Mouse (Mus musculus) embryonic facial prominence, embryonic 10.5 days (tissue): ENCODE results near the gene Gm4858. TPM values are rescaled to one million over a fixed set of nuclear protein-coding genes. Genes with fewer than 3 reads are reported as not detected.
A peak's percentile ranks its signal among the peaks of the same experiment; 100 is the strongest.
"Not testable (repeated sequence)": the region's sequence is repeated elsewhere in the genome, so short reads cannot be mapped to it uniquely, and the experiment has no call there.

Experiments used
- DNase-seq: peaks from one replicate; pipeline ENCODE4 v3.0.0-alpha.2; 2017; ENCODE audit warnings: low spot score
- H3K27ac ChIP-seq: fragments of 300-500 bp; sonication (generic); replicated peaks from 2 replicates; pipeline ENCODE4 v1.5.1; 2016; ENCODE audit warnings: mild to moderate bottlenecking
- H3K27me3 ChIP-seq: fragments of 300-500 bp; sonication (generic); replicated peaks from 2 replicates; pipeline ENCODE4 v1.6.1; 2016; ENCODE audit warnings: low read depth, mild to moderate bottlenecking; ENCODE audit not compliant: poor library complexity, severe bottlenecking
- H3K36me3 ChIP-seq: fragments of 300-500 bp; sonication (generic); replicated peaks from 2 replicates; pipeline ENCODE4 v1.6.1; 2016; ENCODE audit warnings: mild to moderate bottlenecking, moderate library complexity
- H3K4me1 ChIP-seq: fragments of 300-500 bp; sonication (generic); 2 replicates; pipeline ENCODE4 v1.6.1; 2016
- H3K4me3 ChIP-seq: fragments of 300-500 bp; sonication (generic); 2 replicates; pipeline ENCODE4 v1.5.1; 2016; ENCODE audit warnings: mild to moderate bottlenecking, moderate library complexity
- H3K9me3 ChIP-seq: fragments of 300-500 bp; sonication (generic); 2 replicates; pipeline ENCODE4 v1.6.1; 2016; ENCODE audit warnings: mild to moderate bottlenecking
- WGBS: fragments of 180-500 bp; shearing (Covaris S2); methylation state at CpG from one replicate; pipeline ENCODE4 v1.1.7; 2016; 5-methylcytosine and 5-hydroxymethylcytosine counted together
- polyA plus RNA-seq: library from polyadenylated mRNA; unstranded; fragments of >200 nt; fragmentation: Nextera tagmentation; extraction: Ambion mirVana; gene quantifications from 2 replicates; pipeline ENCODE4 v1.2.1, GENCODE M21; 2016

The Gm4858 gene
- not detected in 2 replicates for polyA plus RNA-seq

DNA sequence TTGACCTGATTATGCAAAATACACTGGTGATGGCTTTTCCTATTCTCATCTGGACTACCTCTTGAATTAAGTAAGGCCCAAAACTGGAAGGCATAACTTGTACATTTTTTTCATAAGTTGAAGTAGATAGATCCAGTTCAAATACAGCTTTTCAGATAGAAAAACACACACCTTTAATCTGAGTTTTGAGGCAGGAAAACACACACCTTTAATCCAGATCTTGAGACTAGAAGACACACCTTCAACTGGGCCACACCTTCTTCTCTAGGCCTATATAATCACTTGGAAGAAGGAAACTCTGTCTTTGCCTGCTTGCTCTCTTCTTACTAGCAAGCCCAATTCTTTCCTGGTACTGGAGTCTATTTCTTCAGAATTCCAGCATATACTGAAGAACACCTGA, at the start of gene Gm4858:
Gene Gm4858 (plus strand): TSS at position 301 of the 400 bp plus-strand sequence.
- H3K4me3 ChIP-seq, H3K4me1 ChIP-seq, H3K36me3 ChIP-seq, H3K27me3 ChIP-seq, H3K27ac ChIP-seq, H3K9me3 ChIP-seq, DNase-seq: not testable (repeated sequence)

GRCm38 (mm10) chr3:93018960-93019359, 49.7 kb upstream of the Gm4858 start, which contains the start of gene Lce1m:
Gene Lce1m (minus strand): TSS chr3:93019060.
- Histone ChIP-seq H3K4me3 (no peak within 1 kb of the TSS), H3K36me3 (no peaks in the 10 kb centered on the region), H3K27ac (no peak within 1 kb of the TSS), H3K9me3 (no peaks in the 10 kb centered on the region), H3K27me3 (peaks cover 14% of the 10 kb centered on the region), H3K4me1 (peaks cover 11% of the 10 kb centered on the region)
- DNase-seq = no peak
- 81% methylated on average over 2 of the region's 2 CpGs for WGBS

DNA sequence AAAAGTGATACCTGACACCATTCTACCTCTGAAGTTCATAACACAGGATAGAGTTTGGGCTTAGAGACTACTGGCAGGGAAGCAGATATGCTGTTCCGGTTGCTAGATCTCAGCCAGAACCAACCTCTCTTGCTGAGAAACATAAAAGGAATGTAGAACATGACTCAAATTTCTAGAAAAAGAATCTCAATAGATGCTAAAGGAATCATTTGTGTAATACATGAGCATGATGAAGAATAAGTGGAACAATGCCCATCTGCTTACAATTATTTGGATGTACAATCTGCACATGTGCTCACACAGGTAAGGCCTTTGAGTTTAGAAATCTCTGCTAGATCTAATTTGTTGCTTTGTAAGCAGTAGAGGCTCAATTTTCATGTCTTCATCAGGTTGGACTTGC, 47.5 kb upstream of the Gm4858 start:
- Histone ChIP-seq H3K4me1 (no peaks in the 10 kb centered on the region), H3K27ac (no peak overlapping the region), H3K27me3 (peaks cover 5% of the 10 kb centered on the region; the same call in 1 of the 2 replicates), H3K36me3 (no peaks in the 10 kb centered on the region), H3K4me3 (no peak overlapping the region), H3K9me3 (no peaks in the 10 kb centered on the region)
- 95% methylated on average over 1 of the region's 1 CpGs for WGBS
- DNase-seq = no peak

DNA sequence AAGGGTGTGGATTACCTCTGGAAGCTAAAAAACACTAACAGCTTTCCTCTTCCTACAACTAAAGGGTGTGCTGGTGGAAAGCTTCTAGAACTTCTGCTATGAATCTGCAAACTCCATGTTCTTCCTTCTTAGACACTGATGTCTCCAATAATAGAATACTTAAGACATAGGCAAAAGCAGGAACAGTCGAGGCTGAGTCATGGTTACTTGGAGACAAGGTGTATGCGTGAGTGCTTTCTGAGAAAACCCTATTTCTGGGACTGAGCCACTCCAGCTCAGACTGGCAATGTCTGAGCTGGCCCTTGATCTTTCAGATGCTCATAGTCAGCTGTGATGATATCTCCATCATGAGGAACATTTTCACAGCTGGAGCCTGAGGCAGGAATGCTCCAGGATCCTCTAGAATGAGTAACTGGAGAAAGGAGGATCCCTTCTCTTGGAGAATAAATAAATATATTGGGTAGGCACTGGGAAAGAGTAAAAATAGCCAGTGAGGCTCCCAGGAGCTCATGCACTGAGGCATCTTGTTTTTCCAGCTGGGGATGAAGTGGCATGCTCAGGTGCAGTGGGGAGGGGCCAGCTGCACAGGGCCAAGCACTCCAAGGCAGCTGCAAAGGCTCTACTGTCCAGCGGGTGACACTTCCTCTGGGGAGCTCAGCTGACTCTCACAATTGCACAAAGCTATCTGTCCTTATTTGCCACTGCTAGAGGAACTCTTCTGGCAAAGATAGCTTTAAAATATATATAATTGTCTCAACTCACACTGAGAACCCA, 45.0 kb upstream of the Gm4858 start:
- Histone ChIP-seq H3K4me1 (no peaks in the 10 kb centered on the region), H3K9me3 (no peaks in the 10 kb centered on the region), H3K27ac (no peak overlapping the region), H3K36me3 (no peaks in the 10 kb centered on the region), H3K27me3 (no peaks in the 10 kb centered on the region), H3K4me3 (no peak overlapping the region)
- DNase-seq = no peak
- WGBS = 77% methylated on average over 3 of the region's 3 CpGs

- no peak overlapping the region for H3K4me3 ChIP-seq
- WGBS = 78% methylated on average over 2 of the region's 2 CpGs
- no peak overlapping the region for H3K27ac ChIP-seq
- DNase-seq = no peak
- H3K36me3 ChIP-seq = no peaks in the 10 kb centered on the region
- no peaks in the 10 kb centered on the region for H3K4me1 ChIP-seq
- no peaks in the 10 kb centered on the region for H3K9me3 ChIP-seq
- no peaks in the 10 kb centered on the region for H3K27me3 ChIP-seq
These were observed 43.1 kb upstream of the Gm4858 start for GRCm38 (mm10) chr3:93025486-93025885.

DNA sequence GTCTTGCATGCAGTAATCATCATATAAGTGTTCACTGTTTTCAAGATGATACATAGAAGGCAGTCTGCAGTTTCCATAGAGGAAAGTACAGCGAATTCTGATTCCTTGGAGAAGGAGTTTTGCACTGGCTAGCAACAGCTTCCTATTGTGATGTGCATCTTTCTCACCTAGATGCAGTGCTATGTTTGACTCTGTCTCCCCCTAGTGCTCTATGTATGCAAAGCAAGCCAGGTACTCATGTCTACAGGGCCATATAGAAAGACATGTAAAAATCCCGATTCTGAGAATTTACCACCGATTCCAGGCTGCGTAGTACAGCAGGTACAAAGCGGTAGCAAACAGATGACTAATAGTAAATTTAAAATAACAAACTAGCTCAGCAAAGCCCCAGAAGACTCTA, 37.2 kb upstream of the Gm4858 start:
- Histone ChIP-seq H3K4me3 (no peak overlapping the region), H3K4me1 (no peaks in the 10 kb centered on the region), H3K36me3 (no peaks in the 10 kb centered on the region), H3K9me3 (no peaks in the 10 kb centered on the region), H3K27me3 (no peaks in the 10 kb centered on the region), H3K27ac (no peak overlapping the region)
- WGBS = 58% methylated on average over 5 of the region's 5 CpGs
- peak; percentile 44 for DNase-seq

DNA sequence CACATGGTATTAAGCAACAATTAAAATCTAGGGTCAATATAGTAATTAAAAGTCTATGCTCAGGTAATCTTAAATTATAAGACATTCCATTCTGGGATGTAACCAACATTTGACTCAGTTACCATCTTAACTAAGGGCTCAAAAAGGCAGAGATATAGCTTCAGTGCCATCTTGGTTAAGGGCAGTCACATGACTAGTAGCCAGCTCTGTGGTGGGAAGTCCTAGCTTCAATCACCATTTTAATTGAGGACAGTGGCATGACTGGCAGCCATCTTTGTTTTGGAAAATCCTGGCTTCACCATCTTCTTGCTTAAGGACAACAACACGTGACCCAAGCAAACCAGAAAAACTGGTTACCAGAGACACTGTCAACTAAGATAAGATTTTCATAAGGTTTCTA, 18.4 kb upstream of the Gm4858 start:
- H3K27ac ChIP-seq = no peak overlapping the region
- no peaks in the 10 kb centered on the region for H3K4me1 ChIP-seq
- H3K9me3 ChIP-seq = no peaks in the 10 kb centered on the region
- no peaks in the 10 kb centered on the region for H3K36me3 ChIP-seq
- no peaks in the 10 kb centered on the region for H3K27me3 ChIP-seq
- 89% methylated on average over 1 of the region's 1 CpGs for WGBS
- DNase-seq = no peak
- no peak overlapping the region for H3K4me3 ChIP-seq

- 46% methylated on average over 10 of the region's 10 CpGs for WGBS
- no peaks in the 10 kb centered on the region for H3K9me3 ChIP-seq
These were observed 15.7 kb upstream of the Gm4858 start for GRCm38 (mm10) chr3:93052826-93053474.

GRCm38 (mm10) chr3:93086631-93087030, 18.0 kb downstream of the Gm4858 start:
- Histone ChIP-seq H3K27ac (no peak overlapping the region), H3K27me3 (no peaks in the 10 kb centered on the region), H3K36me3 (no peaks in the 10 kb centered on the region), H3K9me3 (no peaks in the 10 kb centered on the region), H3K4me3 (no peak overlapping the region), H3K4me1 (no peaks in the 10 kb centered on the region)
- DNase-seq = no peak
- 83% methylated on average over 2 of the region's 2 CpGs for WGBS

More at GRCm38 (mm10) chr3:93052826-93053474, 15.7 kb upstream of the Gm4858 start:
- no peaks in the 10 kb centered on the region for H3K27me3 ChIP-seq
- H3K4me3 ChIP-seq = no peak overlapping the region
- peak; percentile 53 for DNase-seq
- H3K27ac ChIP-seq = no peak overlapping the region
- no peaks in the 10 kb centered on the region for H3K36me3 ChIP-seq
- no peaks in the 10 kb centered on the region for H3K4me1 ChIP-seq

- not testable (repeated sequence) for H3K27me3 ChIP-seq, H3K27ac ChIP-seq, H3K36me3 ChIP-seq, DNase-seq, H3K4me3 ChIP-seq, H3K4me1 ChIP-seq, H3K9me3 ChIP-seq
- 38% methylated on average over 1 of the region's 1 CpGs for WGBS
These were observed 25.0 kb downstream of the Gm4858 start for GRCm38 (mm10) chr3:93093581-93093980.

DNA sequence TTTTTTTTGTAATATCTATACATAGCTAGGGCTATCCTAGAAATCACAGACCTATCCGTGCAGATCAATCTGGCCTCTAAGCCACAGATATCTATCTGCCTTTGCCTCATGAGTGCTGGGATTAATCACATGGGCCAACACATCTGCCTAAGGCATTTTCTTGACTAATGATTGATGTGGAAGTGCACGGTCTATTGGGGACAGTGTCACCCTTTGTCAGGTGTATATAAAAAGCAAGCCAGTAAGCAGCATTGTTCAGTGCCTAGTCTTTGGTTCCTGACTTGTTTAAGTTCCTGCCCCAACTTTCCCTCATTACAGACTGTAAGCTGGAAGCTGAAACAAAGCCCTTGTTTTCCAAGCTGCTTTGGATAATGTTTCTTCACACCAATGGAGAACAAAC, 27.8 kb downstream of the Gm4858 start:
- Histone ChIP-seq H3K27me3 (no peaks in the 10 kb centered on the region), H3K36me3 (no peaks in the 10 kb centered on the region)
- 65% methylated on average over 2 of the region's 2 CpGs for WGBS

GRCm38 (mm10) chr3:93111668-93112067, 43.0 kb downstream of the Gm4858 start:
- no peaks in the 10 kb centered on the region for H3K36me3 ChIP-seq
- peak; percentile 15 for DNase-seq
- no peak overlapping the region for H3K27ac ChIP-seq
- no peak overlapping the region for H3K4me3 ChIP-seq
- H3K27me3 ChIP-seq = no peaks in the 10 kb centered on the region
- 42% methylated on average over 5 of the region's 5 CpGs for WGBS
- no peaks in the 10 kb centered on the region for H3K4me1 ChIP-seq
- H3K9me3 ChIP-seq = no peaks in the 10 kb centered on the region

More for the DNA sequence above, 27.8 kb downstream of the Gm4858 start:
- H3K4me3 ChIP-seq = no peak overlapping the region
- H3K9me3 ChIP-seq = no peaks in the 10 kb centered on the region
- H3K27ac ChIP-seq = no peak overlapping the region
- H3K4me1 ChIP-seq = no peaks in the 10 kb centered on the region
- no peak for DNase-seq

- no peaks in the 10 kb centered on the region for H3K4me1 ChIP-seq
- H3K9me3 ChIP-seq = no peaks in the 10 kb centered on the region
- H3K36me3 ChIP-seq = no peaks in the 10 kb centered on the region
- 3% methylated on average over 2 of the region's 2 CpGs for WGBS
- DNase-seq = peak; percentile 48
- H3K4me3 ChIP-seq = no peak overlapping the region
- H3K27me3 ChIP-seq = no peaks in the 10 kb centered on the region
- no peak overlapping the region for H3K27ac ChIP-seq
These were observed 45.9 kb downstream of the Gm4858 start for GRCm38 (mm10) chr3:93114481-93114880.
